Mouse (Mus musculus) layer of hippocampus, postnatal 14 days (tissue): ENCODE results near the gene Ubtd2. TPM values are rescaled to one million over a fixed set of nuclear protein-coding genes. Genes with fewer than 3 reads are reported as not detected.

ENCODE experiments used
- DNase-seq, 2 experiments: peaks; one replicate each; pipeline ENCODE4 v3.0.0; 2021 to 2022; ENCODE audit warnings: low spot score in 2 of 2, mixed read lengths in 1 of 2
- total RNA-seq, 2 experiments: library from RNA; stranded (reverse); gene quantifications; 2 replicates each; pipeline ENCODE4 v1.2.3; 2021

Ubtd2 gene
- total RNA-seq, 2 experiments from 2014 or later = 39.2 to 43.4 TPM

GRCm38 (mm10) chr11:32516091-32516490 is 60.9 kb downstream of the Ubtd2 start:
- no peak for DNase-seq

GRCm38 (mm10) chr11:32516916-32517712 is 61.9 kb downstream of the Ubtd2 start:
- peak in 1 of 2 experiments; percentile 73 for DNase-seq

GRCm38 (mm10) chr11:32518770-32519169 is 63.6 kb downstream of the Ubtd2 start:
- no peak for DNase-seq

- DNase-seq = no peak
Observed at GRCm38 (mm10) chr11:32519354-32519753, 64.2 kb downstream of the Ubtd2 start.

- DNase-seq = no peak
Observed at GRCm38 (mm10) chr11:32521246-32521645, 66.1 kb downstream of the Ubtd2 start.

- no peak for DNase-seq
Observed at GRCm38 (mm10) chr11:32524122-32524920, 69.2 kb downstream of the Ubtd2 start.

GRCm38 (mm10) chr11:32527006-32527405 is 71.8 kb downstream of the Ubtd2 start:
- DNase-seq = no peak

GRCm38 (mm10) chr11:32530151-32530550 is 75.0 kb downstream of the Ubtd2 start:
- no peak for DNase-seq

GRCm38 (mm10) chr11:32531871-32532764 is 76.9 kb downstream of the Ubtd2 start, which contains the start of gene Efcab9:
Efcab9 (minus strand) TSS chr11:32532081.
- DNase-seq = no peak

- peak; percentile 85 to 93 for DNase-seq
Observed at GRCm38 (mm10) chr11:32532765-32533481, 77.8 kb downstream of the Ubtd2 start, which contains the start of gene Stk10. Stk10 (plus strand) TSS chr11:32533305.

- no peak for DNase-seq
Observed at GRCm38 (mm10) chr11:32533482-32534261, 78.5 kb downstream of the Ubtd2 start.

- no peak for DNase-seq
Observed at GRCm38 (mm10) chr11:32534453-32535075, 79.4 kb downstream of the Ubtd2 start.

GRCm38 (mm10) chr11:32535646-32536045 is 80.5 kb downstream of the Ubtd2 start:
- DNase-seq = no peak

- DNase-seq = no peak
Observed at GRCm38 (mm10) chr11:32536954-32537353, 81.8 kb downstream of the Ubtd2 start.

GRCm38 (mm10) chr11:32538435-32538834 is 83.3 kb downstream of the Ubtd2 start:
- DNase-seq = no peak

GRCm38 (mm10) chr11:32538846-32539245 is 83.7 kb downstream of the Ubtd2 start:
- DNase-seq = no peak

GRCm38 (mm10) chr11:32539717-32540116 is 84.5 kb downstream of the Ubtd2 start:
- no peak for DNase-seq

- DNase-seq = no peak
Observed at GRCm38 (mm10) chr11:32540463-32540862, 85.3 kb downstream of the Ubtd2 start.

GRCm38 (mm10) chr11:32542181-32542580 is 87.0 kb downstream of the Ubtd2 start:
- DNase-seq = no peak
